ENCODE assay signal across 8 mouse cellular contexts in the genomic region with DNA sequence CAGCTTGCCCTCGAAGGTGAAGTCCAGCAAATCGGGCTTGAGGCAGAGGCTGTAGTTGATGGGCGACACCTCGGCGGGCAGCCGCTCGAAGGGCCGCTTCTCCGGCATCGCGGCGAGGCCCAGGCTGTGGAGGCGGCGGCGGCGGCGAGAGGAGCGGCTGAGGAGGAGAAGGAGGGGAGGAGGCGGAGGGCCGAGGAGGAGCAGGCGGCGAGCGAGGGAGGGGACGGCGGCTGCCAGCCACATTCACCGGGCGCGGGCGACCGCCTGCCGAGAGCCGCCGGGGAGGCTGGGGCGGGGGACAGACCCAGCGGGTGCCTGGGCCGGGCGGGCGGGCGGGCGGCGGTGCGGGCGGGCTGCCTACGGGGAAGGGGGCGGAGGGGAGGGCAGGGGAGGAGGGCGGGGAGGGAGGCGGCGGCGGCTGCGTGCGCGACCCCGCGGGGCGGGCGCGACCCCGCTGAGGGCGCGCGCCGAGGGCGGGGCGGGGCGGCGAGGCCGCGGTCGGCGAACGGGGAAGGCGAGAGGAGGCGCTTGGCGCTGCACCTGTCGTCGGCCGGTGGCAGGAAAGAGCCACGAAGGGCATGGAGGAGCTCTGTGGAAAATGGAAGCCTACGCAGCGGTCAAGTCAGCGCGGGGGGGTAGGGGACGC. TPM values are rescaled to one million over a fixed set of nuclear protein-coding genes. Genes with fewer than 3 reads are reported as not detected.
DNase-seq lines count a peak whose midpoint lies in the region; ATAC-seq and TF ChIP-seq lines count a peak whose summit lies in the region.

Gene Npepps (minus strand): TSS at position 423 of the 646 bp plus-strand sequence.

- under 1% methylated on average over 45 of the region's 83 CpGs for WGBS in embryonic facial prominence, embryonic 12.5 days
- 1% methylated on average over 69 of the region's 83 CpGs for WGBS in kidney, adult 2 months
- WGBS in limb, embryonic 14.5 days = 0% methylated on average over 31 of the region's 83 CpGs
- WGBS in midbrain, embryonic 16.5 days = 0% methylated on average over 33 of the region's 83 CpGs
- WGBS in spleen, adult 2 months = under 1% methylated on average over 49 of the region's 83 CpGs

- no peaks in the 10 kb centered on the region for H3K27me3 ChIP-seq in embryonic facial prominence, embryonic 12.5 days
- H3K27me3 ChIP-seq in kidney, adult 2 months (replicated peaks; ENCODE audit: control insufficient read depth, insufficient read depth, low read length) = no peaks in the 10 kb centered on the region
- no peaks in the 10 kb centered on the region for H3K27me3 ChIP-seq in limb, embryonic 14.5 days (ENCODE audit: control insufficient read depth, insufficient read depth, low read length)
- H3K27me3 ChIP-seq in midbrain, embryonic 16.5 days (ENCODE audit: control insufficient read depth, insufficient read depth, low read depth, low read length) = no peaks in the 10 kb centered on the region
- no peaks in the 10 kb centered on the region for H3K27me3 ChIP-seq in spleen, adult 2 months (ENCODE audit: control insufficient read depth, insufficient read depth, low read length)

- peak; percentile 62 for TF ChIP-seq POLR2A in kidney, adult 2 months (IDR thresholded peaks at IDR 0.05; ENCODE audit: low read depth, low read length)
- no peak for TF ChIP-seq POLR2A in limb, embryonic 14.5 days (IDR thresholded peaks at IDR 0.05; ENCODE audit: borderline replicate concordance, extremely low read depth, insufficient read depth, insufficient read length)
- TF ChIP-seq POLR2A in spleen, adult 2 months (IDR thresholded peaks at IDR 0.05; ENCODE audit: low read depth, low read length) = peak; percentile 47; the same call in 1 of the 2 replicates

- H3K4me3 ChIP-seq in embryonic facial prominence, embryonic 12.5 days = peak within 1 kb of the TSS; percentile 99
- peak within 1 kb of the TSS; percentile 98 for H3K4me3 ChIP-seq in kidney, adult 2 months (ENCODE audit: insufficient read depth, low read depth, low read length)
- H3K4me3 ChIP-seq in limb, embryonic 14.5 days (replicated peaks; ENCODE audit: low read length) = peak within 1 kb of the TSS; percentile 99
- peak within 1 kb of the TSS; percentile 86 for H3K4me3 ChIP-seq in midbrain, embryonic 16.5 days (ENCODE audit: low read depth, low read length)
- H3K4me3 ChIP-seq in spleen, adult 2 months (ENCODE audit: extremely low read depth, insufficient read depth, insufficient read length) = peak within 1 kb of the TSS; percentile 88

- peak; percentile 55 for DNase-seq in 3T3-L1 (ENCODE audit: low read depth, low spot score)
- peak; percentile 86 to 88 for DNase-seq in adrenal gland, postnatal 36 days
- peak; percentile 80 to 82 for DNase-seq in heart, adult 18-20 months
- DNase-seq in kidney, adult 2 months = peak; percentile 81
- DNase-seq in limb, embryonic 14.5 days (ENCODE audit: low spot score) = peak; percentile 48
- DNase-seq in spleen, adult 2 months (ENCODE audit: low read depth in 1 of 2, low spot score in 2 of 2) = peak; percentile 47 to 68

- no peak for TF ChIP-seq CTCF in kidney, adult 2 months (conservative IDR thresholded peaks at IDR 0.05; ENCODE audit: insufficient read depth, insufficient read length, low read depth, low read length)
- no peak for TF ChIP-seq CTCF in spleen, adult 2 months (IDR thresholded peaks at IDR 0.05; ENCODE audit: extremely low read depth, insufficient read depth, insufficient read length, insufficient replicate concordance)

- peak within 1 kb of the TSS; percentile 96 for H3K27ac ChIP-seq in embryonic facial prominence, embryonic 12.5 days
- peak within 1 kb of the TSS; percentile 95 for H3K27ac ChIP-seq in kidney, adult 2 months (ENCODE audit: insufficient read depth, low read depth, low read length)
- peak within 1 kb of the TSS; percentile 91 for H3K27ac ChIP-seq in limb, embryonic 14.5 days (replicated peaks; ENCODE audit: low read depth, low read length)
- H3K27ac ChIP-seq in midbrain, embryonic 16.5 days (ENCODE audit: low read length) = peak within 1 kb of the TSS; percentile 98
- peak within 1 kb of the TSS; percentile 56 for H3K27ac ChIP-seq in spleen, adult 2 months (ENCODE audit: insufficient read depth, low read length)

- H3K9me3 ChIP-seq in embryonic facial prominence, embryonic 12.5 days = no peaks in the 10 kb centered on the region
- H3K9me3 ChIP-seq in limb, embryonic 14.5 days (ENCODE audit: control insufficient read depth, low read length) = no peaks in the 10 kb centered on the region
- no peaks in the 10 kb centered on the region for H3K9me3 ChIP-seq in midbrain, embryonic 16.5 days (replicated peaks; ENCODE audit: control insufficient read depth, low read length, poor library complexity, severe bottlenecking)

- peak within 1 kb of the TSS; percentile 97 for H3K9ac ChIP-seq in embryonic facial prominence, embryonic 12.5 days
- H3K9ac ChIP-seq in limb, embryonic 14.5 days (ENCODE audit: low read depth, low read length, severe bottlenecking) = peak within 1 kb of the TSS; percentile 98
- peak within 1 kb of the TSS; percentile 98 for H3K9ac ChIP-seq in midbrain, embryonic 16.5 days (ENCODE audit: low read depth, low read length)

- peak within 1 kb of the TSS; percentile 72 for H3K4me2 ChIP-seq in embryonic facial prominence, embryonic 12.5 days (replicated peaks)
- peak within 1 kb of the TSS; percentile 67 for H3K4me2 ChIP-seq in limb, embryonic 14.5 days (replicated peaks; ENCODE audit: low read depth, low read length, severe bottlenecking)
- peak within 1 kb of the TSS; percentile 75 for H3K4me2 ChIP-seq in midbrain, embryonic 16.5 days (ENCODE audit: low read length)

- no peaks in the 10 kb centered on the region for H3K36me3 ChIP-seq in embryonic facial prominence, embryonic 12.5 days
- H3K36me3 ChIP-seq in kidney, adult 2 months (ENCODE audit: control insufficient read depth, insufficient read depth, low read length) = no peaks in the 10 kb centered on the region
- H3K36me3 ChIP-seq in limb, embryonic 14.5 days (ENCODE audit: control insufficient read depth, insufficient read depth, low read length) = no peaks in the 10 kb centered on the region
- no peaks in the 10 kb centered on the region for H3K36me3 ChIP-seq in midbrain, embryonic 16.5 days (ENCODE audit: control insufficient read depth, insufficient read depth, low read length)
- H3K36me3 ChIP-seq in spleen, adult 2 months (ENCODE audit: control insufficient read depth, insufficient read depth, low read length) = no peaks in the 10 kb centered on the region

- peaks cover 14% of the 10 kb centered on the region for H3K4me1 ChIP-seq in embryonic facial prominence, embryonic 12.5 days
- H3K4me1 ChIP-seq in kidney, adult 2 months (ENCODE audit: control insufficient read depth, insufficient read depth, low read length) = peaks cover 21% of the 10 kb centered on the region; the same call in 1 of the 2 replicates
- peaks cover 8% of the 10 kb centered on the region; the same call in 1 of the 2 replicates for H3K4me1 ChIP-seq in limb, embryonic 14.5 days (ENCODE audit: control insufficient read depth, insufficient read depth, low read length)
- peaks cover 25% of the 10 kb centered on the region for H3K4me1 ChIP-seq in midbrain, embryonic 16.5 days (ENCODE audit: control insufficient read depth, insufficient read depth, low read length)
- peaks cover 2% of the 10 kb centered on the region; the same call in 1 of the 2 replicates for H3K4me1 ChIP-seq in spleen, adult 2 months (ENCODE audit: control insufficient read depth, insufficient read depth, insufficient read length)

- ATAC-seq in embryonic facial prominence, embryonic 12.5 days (ENCODE audit: insufficient number of reproducible peaks, insufficient read depth, low FRiP score, low TSS enrichment) = peak; percentile 50; the same call in 1 of the 2 replicates
- peak; percentile 71 for ATAC-seq in limb, embryonic 14.5 days (ENCODE audit: low FRiP score, low read depth)
- peak; percentile 69 for ATAC-seq in midbrain, embryonic 16.5 days

RNA-seq across cellular contexts. Expression of gene Npepps, which starts in this region (rescaled TPM):
- total RNA-seq in adrenal gland, postnatal 36 days (2021) = 10 to 100 TPM; 81.8 to 86.1 TPM
- polyA plus RNA-seq in embryonic facial prominence, embryonic 12.5 days (2016; fragmentation: Nextera tagmentation; extraction: Ambion mirVana) = 99.8 and 103 TPM in 2 replicates
- total RNA-seq in heart, adult 18-20 months (2021) = 10 to 100 TPM; 75.9 to 77.7 TPM
- polyA plus RNA-seq in kidney, adult 2 months (2012; rRNA removed) = 23.1 and 25.3 TPM in 2 replicates
- 54.6 and 63.5 TPM in 2 replicates for polyA plus RNA-seq in limb, embryonic 14.5 days (2012; rRNA removed)
- polyA plus RNA-seq in limb, embryonic 14.5 days (2014; fragmentation: Nextera tagmentation; extraction: Ambion mirVana) = 73.9 and 83.6 TPM in 2 replicates
- polyA plus RNA-seq in midbrain, embryonic 16.5 days (2015; fragmentation: Nextera tagmentation; extraction: Ambion mirVana) = 151 and 163 TPM in 2 replicates
- 11.2 and 11.7 TPM in 2 replicates for polyA plus RNA-seq in spleen, adult 2 months (2012; rRNA removed)

Comparison
In these comparisons a context has a peak if more than half of its experiments do, and no peak if none do; other contexts are left out.
1. Peak in every context shown above with its lines: DNase-seq, ATAC-seq, H3K4me3 ChIP-seq and H3K27ac ChIP-seq.